Mouse (Mus musculus): ENCODE results near the gene Rft1. TPM values are rescaled to one million over a fixed set of nuclear protein-coding genes. Genes with fewer than 3 reads are reported as not detected.

Rft1 gene
- total RNA-seq, 2 experiments from 2014 or later, result 11.0 to 12.8 TPM

DNA sequence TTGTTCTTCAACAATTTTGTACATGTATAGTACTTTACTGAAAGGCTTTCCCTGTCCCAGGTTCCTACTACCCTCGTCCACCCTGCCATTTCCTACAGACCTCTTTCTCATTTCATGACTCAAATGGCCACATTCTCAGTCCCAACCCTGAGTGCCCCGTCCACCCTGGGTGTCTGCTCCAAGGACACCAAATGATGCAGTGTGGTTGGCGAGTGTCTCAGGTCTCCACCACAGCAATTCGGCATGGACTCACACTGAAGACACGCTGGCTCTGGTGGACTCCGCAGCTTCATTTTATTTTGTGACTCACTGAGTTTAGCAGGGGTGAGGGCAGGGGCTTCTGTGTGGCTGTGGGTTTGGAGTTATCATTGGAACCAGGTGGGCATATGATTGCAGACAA is 16.0 kb downstream of the Rft1 start:
- no peak for ATAC-seq (ENCODE audit: poor library complexity, severe bottlenecking)

DNA sequence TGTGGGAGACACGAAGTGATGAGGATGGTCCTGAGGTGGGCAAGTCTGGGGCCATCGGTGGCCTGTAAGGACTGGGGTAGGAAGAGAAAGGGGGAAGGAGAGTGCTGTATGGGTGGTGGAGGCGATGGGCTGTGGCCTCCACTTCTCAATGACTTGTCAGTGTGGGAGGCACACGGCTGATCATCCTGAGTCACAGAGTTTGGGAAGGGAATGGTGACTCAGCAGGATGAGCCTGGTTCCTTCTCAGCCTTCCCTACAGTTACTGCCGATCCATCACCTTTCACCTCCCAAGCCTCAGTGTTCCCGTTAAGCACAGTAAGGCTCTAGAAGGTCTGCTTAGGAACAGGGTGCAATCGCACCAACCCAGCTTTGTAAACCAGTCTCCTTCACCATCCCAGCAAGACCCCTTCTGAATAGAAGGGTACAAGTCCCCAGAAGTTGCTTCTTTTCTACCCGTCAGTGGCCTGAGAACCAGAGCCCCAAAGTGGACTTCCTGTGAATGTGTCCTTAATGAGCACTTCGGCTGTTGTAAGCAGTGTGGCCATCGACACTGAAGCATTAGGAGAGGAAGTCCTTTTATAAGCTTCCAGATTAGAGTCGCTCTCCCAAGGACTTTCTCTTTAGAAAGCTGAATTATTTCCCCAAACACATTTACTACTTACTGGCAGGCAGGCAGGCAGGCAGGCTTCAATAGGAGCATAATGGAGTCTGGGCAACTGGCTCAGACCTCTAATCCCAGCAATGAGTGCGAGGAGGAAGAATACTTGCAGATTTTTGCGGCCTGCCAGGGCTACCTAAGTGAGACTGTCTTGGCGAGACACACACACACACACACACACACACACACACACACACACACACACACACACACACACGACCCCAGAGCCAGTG is 17.2 kb downstream of the Rft1 start:
- ATAC-seq (ENCODE audit: poor library complexity, severe bottlenecking), result peak; percentile 9; the same call in 1 of the 2 replicates

DNA sequence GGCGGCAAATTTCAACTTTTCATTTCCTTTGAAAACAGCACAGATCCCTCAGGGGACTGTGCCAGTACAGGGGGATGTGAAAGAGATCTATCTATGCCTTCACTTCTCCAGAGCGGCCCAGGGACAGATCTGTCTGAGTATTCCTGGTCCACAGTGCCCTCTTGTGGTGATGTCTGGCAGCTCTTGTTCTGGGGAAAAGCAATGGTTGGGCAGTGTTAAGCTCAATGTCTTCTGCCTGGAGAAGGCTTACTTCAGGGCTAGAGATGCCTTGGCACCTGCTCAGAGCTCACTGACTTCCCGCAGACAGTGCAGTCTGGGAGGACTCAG is 17.8 kb downstream of the Rft1 start:
- ATAC-seq (ENCODE audit: poor library complexity, severe bottlenecking), result peak; percentile 93

DNA sequence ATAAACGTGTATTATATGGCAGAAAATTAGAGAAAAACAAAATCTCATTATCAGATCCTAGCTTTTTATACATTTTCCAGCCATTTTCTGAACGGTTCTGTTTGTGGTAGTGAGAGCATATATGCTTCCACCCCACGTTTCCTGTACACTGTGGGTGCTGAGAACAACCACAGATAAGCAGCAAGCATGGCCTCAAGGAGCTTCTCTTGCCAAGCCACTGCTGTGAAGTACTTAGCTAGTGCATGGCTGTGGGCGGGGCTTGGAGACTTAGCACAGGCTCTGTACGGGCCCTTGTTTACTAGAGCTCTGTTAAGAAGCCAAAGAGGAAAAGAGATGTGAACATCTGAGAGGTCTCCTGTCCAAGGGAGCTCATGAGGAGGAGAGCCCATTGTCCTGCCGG is 20.8 kb downstream of the Rft1 start:
- peak; percentile 59 for ATAC-seq (ENCODE audit: poor library complexity, severe bottlenecking)

DNA sequence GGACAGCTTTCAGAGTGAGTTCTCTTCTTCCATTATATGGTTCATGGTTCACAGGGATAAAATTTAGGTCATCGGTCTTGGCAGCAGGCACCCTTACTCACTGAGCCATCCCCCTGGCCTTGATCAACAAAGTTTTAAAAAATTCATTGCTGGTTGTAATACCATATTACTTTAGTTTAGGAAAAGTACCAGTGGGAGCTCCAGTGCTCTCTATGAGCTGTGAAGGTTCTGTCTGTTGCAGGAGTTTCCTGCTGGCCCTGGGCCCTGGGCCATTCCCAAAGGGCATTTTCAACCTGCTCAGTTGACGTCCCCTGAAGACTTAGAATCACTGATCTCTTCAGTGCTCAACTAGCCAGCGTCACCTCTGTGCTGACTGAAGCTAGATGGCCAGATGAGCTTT is 28.0 kb downstream of the Rft1 start:
- ATAC-seq (ENCODE audit: poor library complexity, severe bottlenecking), result no peak

DNA sequence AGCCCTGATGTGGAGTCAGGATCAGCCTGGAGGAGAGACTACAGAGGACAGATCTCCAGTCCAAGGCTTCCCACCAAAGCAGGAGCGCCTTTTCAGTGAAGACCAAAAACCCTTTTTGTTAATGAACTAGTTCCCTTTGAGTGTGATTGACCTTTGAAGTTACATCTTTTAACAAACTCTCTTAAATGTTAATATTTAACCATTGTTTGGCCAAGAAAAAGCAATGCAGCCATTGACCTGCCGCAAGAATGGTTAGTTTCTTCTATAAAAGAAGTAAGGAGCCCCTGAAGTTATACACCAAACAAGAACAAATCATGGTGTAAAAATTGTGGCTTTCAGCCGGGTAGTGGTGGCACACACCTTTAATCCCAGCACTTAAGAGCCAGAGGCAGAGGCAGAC is 36.5 kb downstream of the Rft1 start:
- ATAC-seq (ENCODE audit: poor library complexity, severe bottlenecking), result no peak

DNA sequence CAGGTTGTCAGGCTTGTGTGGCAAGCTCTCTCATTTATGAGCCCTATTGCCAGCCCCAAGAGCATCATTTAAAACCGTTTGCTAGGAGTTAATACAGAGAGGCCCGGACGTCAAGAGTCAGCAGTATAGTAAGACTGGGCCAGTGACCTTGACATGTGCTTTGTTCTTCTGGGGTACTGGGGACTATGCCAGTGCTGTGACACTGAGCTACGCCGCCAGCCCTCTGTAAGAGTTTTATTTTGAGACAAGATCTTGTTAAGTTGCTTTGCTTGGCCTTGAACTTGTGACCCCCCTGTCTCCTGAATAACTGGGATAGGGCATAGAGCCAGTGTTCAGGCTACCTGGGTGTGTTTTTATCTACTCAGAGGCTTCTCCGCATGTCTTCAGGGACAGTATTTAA is 38.3 kb downstream of the Rft1 start:
- no peak for ATAC-seq (ENCODE audit: poor library complexity, severe bottlenecking)

DNA sequence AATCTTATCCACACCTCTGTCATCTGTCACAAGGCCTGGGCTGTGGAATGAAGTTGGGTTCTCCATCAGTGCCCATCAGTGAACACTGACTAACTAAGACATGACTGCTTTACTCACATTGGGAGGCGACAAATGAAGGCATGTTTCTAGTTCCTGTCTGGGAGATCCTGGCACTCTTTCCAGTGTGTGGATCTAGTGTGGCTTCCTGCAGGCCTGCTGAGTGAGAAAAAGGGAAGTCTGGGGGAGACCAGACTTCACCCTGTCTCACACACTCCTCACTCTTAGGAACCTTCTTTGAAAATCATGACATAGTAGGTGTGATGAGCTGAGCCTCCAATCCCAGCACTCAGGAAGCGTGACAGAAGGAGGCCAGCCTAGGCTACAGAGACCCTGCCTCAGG is 40.6 kb downstream of the Rft1 start:
- ATAC-seq (ENCODE audit: poor library complexity, severe bottlenecking), result peak; percentile 76

DNA sequence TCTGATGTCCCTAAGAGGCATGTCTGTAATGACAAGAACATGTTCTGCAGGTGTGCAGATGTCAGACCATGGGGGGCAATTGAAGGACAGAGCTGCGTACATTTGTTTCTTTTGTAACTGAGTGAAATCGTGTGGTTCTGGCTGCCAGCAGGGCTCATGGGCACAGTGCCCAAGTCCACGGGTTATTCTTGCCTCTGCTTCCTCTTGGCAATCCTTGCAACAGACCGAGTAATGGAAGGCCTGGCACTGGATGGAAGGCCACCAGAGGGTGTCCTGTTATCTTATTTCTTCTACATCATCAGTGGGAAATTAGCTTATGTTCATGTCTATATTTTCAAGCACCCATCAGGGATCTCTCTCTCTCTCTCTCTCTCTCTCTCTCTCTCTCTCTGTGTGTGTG is 41.4 kb downstream of the Rft1 start:
- ATAC-seq (ENCODE audit: poor library complexity, severe bottlenecking), result peak; percentile 62

DNA sequence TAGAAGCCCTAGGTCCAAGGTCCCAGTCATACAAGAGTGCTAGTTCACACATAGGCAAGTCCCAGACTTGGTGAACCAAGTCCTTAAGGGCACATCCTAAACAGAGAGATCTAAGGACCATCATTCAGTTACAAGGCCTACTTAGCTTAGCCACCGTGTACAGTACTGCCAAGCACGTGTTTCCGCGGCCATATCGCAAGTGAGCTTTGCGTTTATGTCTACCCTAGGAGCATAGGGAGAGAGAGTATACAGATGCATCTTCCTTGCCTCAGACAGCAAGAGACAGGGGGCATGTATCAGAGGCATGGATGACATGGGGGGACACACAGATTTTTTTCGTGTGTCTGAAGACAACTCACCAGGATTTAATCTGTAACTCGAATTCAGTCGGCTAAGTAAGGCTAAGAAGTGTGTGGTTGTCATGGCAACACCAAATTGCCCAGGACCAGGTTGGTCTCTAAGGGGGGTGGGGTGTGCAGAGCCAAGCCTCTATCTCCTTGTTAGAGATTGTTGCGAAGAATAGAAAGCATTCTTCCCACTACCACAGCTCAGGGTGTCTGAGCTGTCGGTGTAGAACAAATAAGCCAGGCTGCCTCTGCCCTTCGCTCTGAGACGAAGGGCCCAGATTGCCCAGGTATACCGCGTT is 43.4 kb downstream of the Rft1 start:
- no peak for ATAC-seq (ENCODE audit: poor library complexity, severe bottlenecking)

DNA sequence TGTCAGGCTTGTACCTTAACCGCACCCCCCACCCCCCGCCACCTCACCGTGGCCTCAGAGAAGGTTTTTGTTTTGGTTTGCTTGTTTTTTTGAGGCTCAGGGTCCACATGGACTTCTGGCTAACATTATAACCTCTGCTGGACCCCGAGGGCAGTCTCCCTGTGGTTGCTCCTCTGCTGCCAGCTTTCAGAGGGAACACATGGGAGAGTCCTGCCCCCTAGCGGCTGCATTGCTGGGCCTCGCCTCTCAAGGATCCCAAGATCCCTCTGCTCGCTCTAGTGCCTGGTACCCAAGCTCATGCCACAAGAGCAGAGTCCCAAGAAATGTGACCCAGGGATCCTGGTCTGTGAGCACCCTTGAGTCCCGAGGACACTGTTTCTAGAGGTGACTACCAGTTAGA is 45.5 kb downstream of the Rft1 start:
- peak; percentile 49; the same call in 1 of the 2 replicates for ATAC-seq (ENCODE audit: poor library complexity, severe bottlenecking)

DNA sequence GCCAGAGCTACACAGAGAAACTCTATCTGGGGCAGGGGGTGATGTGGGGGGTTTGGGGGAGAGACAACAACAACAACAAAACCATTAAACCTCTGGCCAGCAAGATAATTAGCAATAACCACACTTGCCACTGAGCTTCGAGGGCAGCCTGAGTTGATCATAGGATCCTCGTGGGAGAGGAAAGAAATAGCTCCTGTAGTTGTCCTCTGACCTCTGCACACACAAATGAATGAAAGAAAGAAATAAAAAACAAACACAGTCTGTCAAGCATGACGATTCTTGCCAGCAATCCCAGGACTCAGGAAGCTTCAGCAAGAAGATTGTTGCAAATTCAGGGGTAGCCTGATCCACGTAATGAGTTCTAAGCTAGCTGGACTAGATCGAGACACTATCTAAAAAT is 48.4 kb downstream of the Rft1 start:
- no peak for ATAC-seq (ENCODE audit: poor library complexity, severe bottlenecking)

DNA sequence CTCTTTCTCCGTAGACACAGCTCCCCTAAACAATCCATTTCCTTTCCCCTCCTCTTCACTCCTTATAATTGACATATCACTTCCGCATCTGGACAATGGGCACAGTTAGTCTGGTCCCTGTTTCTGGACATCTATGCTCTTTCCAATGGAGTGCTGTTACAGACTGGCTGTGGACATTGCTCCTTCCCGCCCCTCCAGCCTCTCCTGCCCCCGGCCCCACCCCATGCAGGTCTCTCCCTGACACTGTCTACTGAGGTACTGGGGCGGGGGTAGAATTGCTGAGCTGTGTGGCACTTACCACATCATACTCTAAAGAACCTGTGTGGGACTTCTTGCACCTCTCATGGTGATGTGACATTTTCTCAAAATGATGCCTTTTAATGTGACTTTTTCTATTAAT is 48.9 kb downstream of the Rft1 start:
- ATAC-seq (ENCODE audit: poor library complexity, severe bottlenecking), result no peak

DNA sequence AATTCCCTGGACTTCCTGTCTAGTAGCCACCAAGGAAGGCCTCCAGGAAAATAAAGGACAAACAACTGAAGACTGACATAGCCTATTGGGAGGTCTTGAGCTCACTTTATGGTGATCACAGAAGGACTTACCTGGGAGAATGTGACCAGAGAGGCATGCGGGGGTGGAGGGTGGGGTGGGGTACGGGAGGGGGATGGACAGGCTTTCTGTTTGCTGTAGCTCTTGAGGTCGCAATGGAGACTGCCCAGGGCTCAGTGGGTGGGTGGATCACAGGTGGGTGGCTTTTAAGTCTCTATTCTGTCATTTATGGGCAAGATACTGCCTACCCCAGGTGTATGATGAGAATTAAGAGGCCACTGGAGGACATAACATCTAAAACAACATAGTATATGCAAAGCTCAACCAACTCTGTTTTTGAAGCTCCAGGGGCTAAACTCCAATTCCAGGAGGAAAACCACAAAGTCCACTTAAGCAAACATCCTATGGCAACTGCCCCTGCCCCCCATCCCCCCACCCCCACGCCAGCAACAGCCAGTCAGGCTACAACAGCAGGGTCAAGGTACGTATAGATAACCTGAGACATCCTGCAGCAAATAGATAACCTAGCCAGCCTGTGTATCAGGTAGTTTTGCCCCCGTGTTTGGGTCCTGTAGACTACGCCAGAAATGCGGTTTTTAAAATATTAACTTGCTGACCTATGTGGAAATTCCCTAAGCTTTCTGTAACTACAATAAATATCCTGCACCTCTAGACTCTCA is 50.1 kb downstream of the Rft1 start:
- no peak for ATAC-seq (ENCODE audit: poor library complexity, severe bottlenecking)

DNA sequence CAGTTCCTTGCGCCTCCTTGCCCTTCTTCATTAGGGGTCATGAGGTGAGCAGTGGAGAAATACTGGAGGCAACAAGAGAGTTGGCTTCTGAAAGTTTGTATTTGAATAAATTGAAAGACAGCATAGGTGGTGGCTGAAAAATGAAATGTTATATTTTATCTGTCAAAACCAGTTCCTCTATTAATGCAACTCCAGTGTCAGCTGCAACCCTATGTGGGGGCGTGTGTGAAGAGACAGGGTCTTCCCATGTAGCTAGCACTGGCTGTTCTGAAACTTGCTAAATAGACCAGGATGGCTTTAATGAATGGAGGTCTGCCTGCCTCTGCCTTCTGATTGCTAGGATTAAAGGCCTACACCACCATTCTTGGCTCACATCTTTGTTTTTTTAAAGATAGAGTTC is 57.7 kb downstream of the Rft1 start:
- ATAC-seq (ENCODE audit: poor library complexity, severe bottlenecking), result no peak

DNA sequence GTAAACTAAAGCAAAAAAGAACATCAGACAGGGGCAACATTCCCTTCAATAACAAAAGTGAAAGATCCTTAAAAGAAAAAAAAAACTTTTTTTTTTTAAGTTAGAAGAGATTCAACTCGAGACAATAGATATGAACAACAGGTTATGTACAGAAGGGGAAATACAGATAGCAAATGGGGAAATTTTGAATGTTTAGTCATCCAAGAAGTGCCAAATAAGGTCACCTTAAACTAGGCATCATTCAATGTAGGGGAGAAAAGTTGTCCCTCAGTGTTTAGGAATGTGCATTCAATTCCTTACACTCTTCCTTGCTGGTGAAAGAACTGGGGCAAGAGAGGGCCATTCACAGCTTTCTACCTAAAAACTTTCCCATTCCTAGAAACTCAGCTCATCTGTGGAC is 59.6 kb downstream of the Rft1 start:
- ATAC-seq (ENCODE audit: poor library complexity, severe bottlenecking), result no peak

DNA sequence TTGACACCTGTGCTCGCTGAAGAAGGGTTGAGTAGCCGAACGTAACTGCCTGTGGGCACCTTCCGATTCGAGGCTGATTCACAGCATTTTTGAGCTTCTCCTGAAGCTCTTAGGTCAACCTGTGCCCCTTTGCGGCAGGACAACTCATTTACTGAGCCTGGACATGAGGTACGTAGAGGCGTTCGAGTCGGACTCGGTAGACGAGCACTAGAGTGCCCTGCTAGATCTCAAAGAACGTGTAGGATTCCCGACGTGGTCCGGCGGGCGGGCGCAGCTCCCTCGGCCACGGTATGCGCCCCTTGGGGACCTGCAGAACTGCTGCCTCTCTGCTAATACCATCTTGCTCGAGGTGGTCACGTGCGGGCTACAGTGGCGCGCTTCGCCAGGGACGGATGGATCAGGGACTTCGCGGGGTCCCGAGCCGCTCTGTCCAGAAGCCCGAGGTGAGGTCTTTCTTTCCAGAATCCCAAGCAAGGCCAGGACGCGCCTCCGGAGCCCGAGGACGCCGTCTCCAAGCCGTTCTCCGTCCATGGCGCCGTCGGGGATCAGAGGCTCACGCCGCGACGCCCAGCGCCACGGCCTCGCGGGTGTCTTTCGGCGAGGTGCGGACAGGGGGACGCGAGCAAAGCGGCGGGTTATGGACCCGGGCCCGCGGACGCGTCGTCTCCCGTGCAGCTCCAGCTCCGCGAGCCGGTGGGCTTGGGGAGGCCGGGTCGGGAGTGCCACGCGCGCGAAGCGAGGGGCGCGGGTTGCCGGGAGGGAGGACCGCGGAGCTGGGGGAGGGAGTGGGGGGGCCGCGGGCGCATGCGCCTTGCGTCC is 60.8 kb downstream of the Rft1 start, which contains the start of gene Sfmbt1:
Sfmbt1 (plus strand) TSS at position 51 of the 819 bp plus-strand sequence.
- ATAC-seq (ENCODE audit: poor library complexity, severe bottlenecking), result peak; percentile 31

DNA sequence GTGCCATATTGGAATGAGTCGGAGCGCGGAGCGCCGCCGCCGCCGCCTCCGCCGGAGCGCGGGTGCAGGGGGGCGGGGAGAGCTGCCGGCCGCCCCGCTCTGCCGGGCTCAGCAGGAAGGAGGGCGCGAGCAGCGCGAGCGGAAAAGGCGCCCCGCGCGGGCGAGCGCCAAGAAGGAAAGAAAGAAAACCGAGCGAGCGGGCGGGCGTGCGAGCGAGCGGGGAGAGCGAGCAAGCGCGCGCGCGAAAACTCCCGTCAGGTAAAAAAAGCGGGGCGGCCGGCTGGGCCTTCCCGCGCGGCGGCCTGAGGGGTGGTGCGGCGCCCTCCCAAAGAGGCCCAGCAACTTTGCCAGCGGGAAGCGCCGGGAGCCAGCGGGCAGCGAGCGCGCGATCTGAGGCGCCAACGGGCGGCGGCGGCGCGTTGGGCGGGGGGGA is 61.5 kb downstream of the Rft1 start:
- peak; percentile 61 for ATAC-seq (ENCODE audit: poor library complexity, severe bottlenecking)

DNA sequence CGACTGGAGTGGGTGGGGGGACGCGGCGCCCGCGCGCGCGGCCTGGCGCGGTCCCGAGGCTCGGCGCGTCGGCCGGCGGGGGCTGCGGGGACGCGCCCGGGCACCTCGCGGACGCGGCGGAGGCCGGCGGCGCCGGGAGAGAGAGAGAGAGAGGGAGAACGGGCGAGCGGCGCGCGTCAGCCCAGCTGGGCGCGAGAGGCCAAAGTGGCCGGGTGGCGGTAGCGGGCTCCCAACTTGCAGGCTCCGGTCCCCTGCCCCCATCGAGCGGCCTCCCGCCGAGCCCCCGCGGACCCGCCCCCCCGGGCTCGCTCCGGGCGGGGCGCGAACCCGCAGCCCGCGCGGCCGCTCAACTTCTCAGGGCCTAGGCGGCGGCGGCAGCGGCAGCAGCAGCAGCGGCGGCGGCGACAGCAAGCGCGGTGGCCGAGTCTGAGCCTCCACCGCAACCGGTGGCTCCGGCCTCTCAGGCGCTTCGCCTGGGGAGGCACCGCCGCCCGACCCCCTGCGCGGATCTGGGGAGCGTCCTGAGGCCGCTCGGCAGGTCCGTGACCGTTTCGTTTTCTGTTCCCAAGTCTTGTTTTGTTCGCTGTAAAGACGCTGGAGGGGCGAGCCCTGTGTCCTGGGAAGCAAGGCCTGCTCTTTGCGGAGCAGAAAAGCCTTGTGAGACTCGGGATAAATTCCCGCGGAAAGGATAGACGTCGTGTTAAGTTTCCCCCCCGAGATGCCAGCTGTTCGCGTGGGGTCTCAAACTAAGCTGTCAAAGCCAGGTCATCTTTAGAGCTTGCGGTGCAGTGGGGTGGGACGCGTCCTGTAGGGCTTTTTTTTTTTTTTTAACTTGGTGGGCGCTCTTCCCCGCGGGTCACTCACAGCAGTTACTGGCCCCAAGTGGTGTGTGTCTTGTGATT is 62.1 kb downstream of the Rft1 start:
- ATAC-seq (ENCODE audit: poor library complexity, severe bottlenecking), result peak; percentile 49

DNA sequence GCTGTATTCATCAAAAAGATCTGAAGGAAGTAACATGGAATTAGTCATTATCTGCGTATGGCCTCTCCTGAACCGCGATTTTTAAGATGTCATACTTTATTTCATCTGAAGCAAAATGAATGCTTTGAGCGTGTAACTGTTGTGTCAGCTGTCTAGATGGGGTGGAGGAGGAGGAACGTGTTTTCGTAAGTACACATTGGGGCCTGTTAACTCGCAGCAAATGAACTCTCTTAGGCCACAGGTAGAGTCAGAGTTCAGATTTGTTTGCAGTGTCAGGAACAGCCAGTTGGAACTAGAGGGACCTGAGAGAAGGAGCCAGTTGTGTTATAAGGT is 62.8 kb downstream of the Rft1 start:
- ATAC-seq (ENCODE audit: poor library complexity, severe bottlenecking), result peak; percentile 16; the same call in 1 of the 2 replicates
